Mouse (Mus musculus): ENCODE data around the gene Cdpf1. TPM values are rescaled to one million over a fixed set of nuclear protein-coding genes. Genes with fewer than 3 reads are reported as not detected.
A peak's percentile ranks its signal among the peaks of the same experiment; 100 is the strongest.
"Not testable (repeated sequence)": the region's sequence is repeated elsewhere in the genome, so short reads cannot be mapped to it uniquely, and the experiment has no call there.

Gene Cdpf1
- polyA plus RNA-seq, 1 experiment from 2014 or later, result 62.9 TPM

- DNase-seq (ENCODE audit: low spot score), result no peak
Observed at GRCm38 (mm10) chr15:85808434-85808833, 3.1 kb downstream of the Cdpf1 start.

GRCm38 (mm10) chr15:85808031-85808430 lies 3.5 kb downstream of the Cdpf1 start:
- DNase-seq (ENCODE audit: low spot score), result peak; percentile 51

GRCm38 (mm10) chr15:85807404-85807803 lies 4.1 kb downstream of the Cdpf1 start:
- no peak for DNase-seq (ENCODE audit: low spot score)

DNA sequence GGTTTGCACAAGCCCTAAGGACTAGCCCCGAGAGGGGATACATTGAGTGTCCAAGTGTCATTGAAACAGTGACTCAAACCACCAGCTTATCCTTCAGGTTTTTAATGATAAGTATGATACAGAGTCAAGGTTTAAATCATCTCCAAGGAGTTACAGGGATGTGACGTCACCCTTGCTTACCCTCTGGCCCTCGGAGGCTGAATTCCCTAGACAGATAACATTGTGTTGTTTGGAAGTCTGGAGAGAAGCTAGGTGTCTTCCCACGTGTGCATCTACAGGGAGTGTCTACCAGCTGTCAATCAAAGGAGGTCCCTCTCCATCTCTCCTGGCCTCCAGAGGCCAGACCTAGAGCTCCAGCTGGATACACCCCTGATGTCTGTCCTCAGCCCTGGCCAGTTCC lies 4.6 kb downstream of the Cdpf1 start:
- no peak for DNase-seq (ENCODE audit: low spot score)

GRCm38 (mm10) chr15:85802931-85803330 lies 8.6 kb downstream of the Cdpf1 start:
- no peak for DNase-seq (ENCODE audit: low spot score)

DNA sequence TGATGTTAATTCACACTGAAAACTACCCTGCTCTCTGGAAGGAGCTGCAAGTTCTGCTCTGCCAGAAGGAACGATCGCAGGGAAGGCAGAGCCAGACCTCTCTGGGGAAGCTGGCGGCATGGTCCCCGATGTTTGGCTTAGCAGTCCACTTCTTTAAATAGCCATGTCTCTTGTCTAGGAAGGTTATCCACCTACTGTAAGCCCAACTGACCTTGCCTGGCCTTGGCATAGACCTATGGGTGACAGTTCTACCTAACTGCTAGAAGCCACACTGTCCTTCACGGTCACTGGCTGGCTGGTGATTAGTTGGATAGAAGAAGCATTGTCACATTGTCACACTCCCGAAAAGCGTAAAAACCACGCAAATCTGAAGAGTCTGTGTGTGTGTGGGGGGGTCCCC lies 12.8 kb downstream of the Cdpf1 start:
- no peak for DNase-seq (ENCODE audit: low spot score)

GRCm38 (mm10) chr15:85795516-85795915 lies 16.0 kb downstream of the Cdpf1 start:
- no peak for DNase-seq (ENCODE audit: low spot score)

- DNase-seq (ENCODE audit: low spot score), result no peak
Observed at GRCm38 (mm10) chr15:85792819-85793218, 18.7 kb downstream of the Cdpf1 start.

DNA sequence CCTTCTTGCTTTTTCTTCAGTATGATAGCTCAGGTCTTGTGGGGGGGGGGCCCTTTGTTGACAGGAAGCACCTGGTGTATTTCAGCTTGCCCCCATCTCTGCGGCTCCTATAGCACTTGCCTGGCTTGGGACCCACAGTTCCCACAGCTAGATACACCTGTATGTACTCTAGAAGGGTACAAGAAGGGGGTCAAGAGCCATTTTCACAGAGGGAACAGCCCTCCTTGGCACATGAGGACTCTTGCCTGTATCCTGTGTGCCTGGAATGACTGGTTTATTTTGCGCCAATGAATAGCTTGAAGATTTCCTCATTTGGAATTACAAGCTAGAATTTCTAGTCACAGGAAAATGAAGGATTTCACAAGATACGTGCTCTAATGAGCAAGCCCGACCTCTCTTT lies 20.0 kb downstream of the Cdpf1 start:
- no peak for DNase-seq (ENCODE audit: low spot score)

- DNase-seq (ENCODE audit: low spot score), result no peak
Observed at GRCm38 (mm10) chr15:85788633-85789032, 22.9 kb downstream of the Cdpf1 start.

GRCm38 (mm10) chr15:85788051-85788450 lies 23.4 kb downstream of the Cdpf1 start:
- no peak for DNase-seq (ENCODE audit: low spot score)

- no peak for DNase-seq (ENCODE audit: low spot score)
Observed at GRCm38 (mm10) chr15:85787482-85787881, 24.0 kb downstream of the Cdpf1 start.

- no peak for DNase-seq (ENCODE audit: low spot score)
Observed at GRCm38 (mm10) chr15:85786711-85787110, 24.8 kb downstream of the Cdpf1 start.

DNA sequence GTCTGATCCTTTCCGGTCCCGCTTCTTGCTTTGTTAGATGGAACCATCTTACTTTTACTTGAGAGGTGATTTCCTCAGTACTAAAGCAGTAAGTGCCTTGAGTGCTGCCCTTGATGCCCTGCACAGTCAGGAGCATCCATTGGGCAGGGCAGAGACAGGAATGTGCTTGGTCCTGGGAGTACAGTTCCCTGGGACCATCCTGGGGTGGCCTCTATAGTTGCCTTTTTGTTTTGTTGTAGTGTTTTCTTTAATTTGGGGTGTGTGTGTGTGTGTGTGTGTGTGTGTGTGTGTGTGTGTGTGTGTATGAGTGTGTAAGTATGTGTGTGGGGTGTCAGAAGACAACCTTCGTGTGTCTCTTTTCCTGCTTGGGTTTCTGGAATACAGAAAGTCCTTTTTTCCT lies 27.2 kb downstream of the Cdpf1 start:
- no peak for DNase-seq (ENCODE audit: low spot score)

- no peak for DNase-seq (ENCODE audit: low spot score)
Observed at GRCm38 (mm10) chr15:85783146-85783545, 28.4 kb downstream of the Cdpf1 start.

- not testable (repeated sequence) for DNase-seq (ENCODE audit: low spot score)
Observed at GRCm38 (mm10) chr15:85778891-85779290, 32.6 kb downstream of the Cdpf1 start.

- no peak for DNase-seq (ENCODE audit: low spot score)
Observed at GRCm38 (mm10) chr15:85776771-85777170, 34.7 kb downstream of the Cdpf1 start.

- DNase-seq (ENCODE audit: low spot score), result peak; percentile 6
Observed at GRCm38 (mm10) chr15:85776241-85776640, 35.3 kb downstream of the Cdpf1 start.

- DNase-seq (ENCODE audit: low spot score), result no peak
Observed at GRCm38 (mm10) chr15:85775001-85775400, 36.5 kb downstream of the Cdpf1 start.

DNA sequence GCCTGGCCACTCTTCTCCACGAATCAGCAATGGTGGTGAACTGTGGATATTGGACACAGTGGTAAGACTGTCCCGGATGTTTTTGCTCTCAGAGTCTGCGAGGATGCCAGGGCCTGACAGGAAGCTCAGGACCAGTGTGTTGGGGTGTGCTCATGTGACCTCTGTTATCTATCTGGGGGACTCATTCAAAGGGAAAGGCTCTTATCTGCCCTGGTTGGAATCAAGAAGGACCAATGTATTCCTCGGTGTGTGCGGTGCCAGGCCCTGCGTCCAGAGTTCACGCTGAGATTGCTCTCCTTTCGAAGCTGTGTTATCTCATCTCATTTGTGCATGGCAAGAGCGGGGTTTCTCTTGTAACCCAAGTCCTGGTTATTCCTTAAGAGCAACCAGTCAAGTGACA lies 37.1 kb downstream of the Cdpf1 start:
- DNase-seq (ENCODE audit: low spot score), result no peak

GRCm38 (mm10) chr15:85772146-85772740 lies 39.3 kb downstream of the Cdpf1 start:
- no peak for DNase-seq (ENCODE audit: low spot score)

DNA sequence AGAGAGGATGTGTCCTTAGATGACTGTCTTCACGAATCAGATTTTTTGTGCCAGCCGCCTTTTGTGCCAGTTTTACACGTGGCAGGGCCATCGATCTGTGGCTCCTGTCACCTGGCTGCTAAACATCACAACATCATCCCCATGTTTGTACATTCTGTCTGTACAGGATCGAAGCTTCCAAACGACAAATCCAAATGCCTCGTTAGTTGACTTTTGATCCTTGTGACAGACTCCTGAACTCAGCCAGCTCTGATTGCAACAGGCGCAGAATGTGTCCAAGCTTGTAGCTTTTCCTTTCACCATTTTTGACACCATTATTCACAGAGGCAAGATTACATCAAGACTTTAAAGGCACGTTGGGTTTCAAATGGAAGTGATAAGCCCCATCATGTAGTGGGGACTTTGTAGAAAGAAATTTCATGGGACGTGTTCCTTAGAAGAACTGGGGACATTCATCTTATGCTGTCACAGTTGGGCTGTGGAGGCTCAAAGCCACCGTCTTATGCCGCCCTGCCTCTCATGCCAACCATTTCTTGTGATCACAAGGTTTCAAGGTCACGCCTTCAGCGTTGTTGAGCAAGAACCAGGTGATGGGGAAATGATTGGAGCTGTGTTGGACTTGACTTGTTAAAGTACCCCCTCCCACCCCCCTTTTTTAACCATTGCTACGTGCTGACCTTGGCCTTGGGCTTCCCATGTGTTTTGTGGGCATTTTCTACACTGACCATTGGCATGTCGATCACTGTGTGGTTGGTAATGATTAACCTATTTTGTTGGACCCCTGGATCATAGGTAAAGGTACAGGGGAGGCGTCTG lies 40.0 kb downstream of the Cdpf1 start:
- no peak for DNase-seq (ENCODE audit: low spot score)

GRCm38 (mm10) chr15:85768991-85769390 lies 42.5 kb downstream of the Cdpf1 start:
- DNase-seq (ENCODE audit: low spot score), result no peak

Data from thymus, postnatal 0 days (tissue).